Mouse (Mus musculus) olfactory bulb, adult 2 months (tissue): ENCODE data around the gene Ociad1.

Experiments used
- CTCF ChIP-seq: fragments of 200-500 bp; IDR thresholded peaks from 2 replicates; pipeline ENCODE4 v1.5.1; 2012; ENCODE audit warnings: low read depth, mild to moderate bottlenecking, low read length, moderate library complexity; ENCODE audit not compliant: insufficient read depth
- POLR2A ChIP-seq: fragments of 200-500 bp; IDR thresholded peaks from 2 replicates; pipeline ENCODE4 v1.6.1; 2012; ENCODE audit warnings: mild to moderate bottlenecking, low read depth, low read length, moderate library complexity; ENCODE audit not compliant: insufficient read depth

GRCm38 (mm10) chr5:73340723-73341235 lies 48.2 kb downstream of the Ociad1 start, which contains the start of gene Ociad2:
- TF ChIP-seq CTCF (no peak), POLR2A (no peak)
